7 mouse cellular contexts compared by ENCODE assay signal in the genomic region with DNA sequence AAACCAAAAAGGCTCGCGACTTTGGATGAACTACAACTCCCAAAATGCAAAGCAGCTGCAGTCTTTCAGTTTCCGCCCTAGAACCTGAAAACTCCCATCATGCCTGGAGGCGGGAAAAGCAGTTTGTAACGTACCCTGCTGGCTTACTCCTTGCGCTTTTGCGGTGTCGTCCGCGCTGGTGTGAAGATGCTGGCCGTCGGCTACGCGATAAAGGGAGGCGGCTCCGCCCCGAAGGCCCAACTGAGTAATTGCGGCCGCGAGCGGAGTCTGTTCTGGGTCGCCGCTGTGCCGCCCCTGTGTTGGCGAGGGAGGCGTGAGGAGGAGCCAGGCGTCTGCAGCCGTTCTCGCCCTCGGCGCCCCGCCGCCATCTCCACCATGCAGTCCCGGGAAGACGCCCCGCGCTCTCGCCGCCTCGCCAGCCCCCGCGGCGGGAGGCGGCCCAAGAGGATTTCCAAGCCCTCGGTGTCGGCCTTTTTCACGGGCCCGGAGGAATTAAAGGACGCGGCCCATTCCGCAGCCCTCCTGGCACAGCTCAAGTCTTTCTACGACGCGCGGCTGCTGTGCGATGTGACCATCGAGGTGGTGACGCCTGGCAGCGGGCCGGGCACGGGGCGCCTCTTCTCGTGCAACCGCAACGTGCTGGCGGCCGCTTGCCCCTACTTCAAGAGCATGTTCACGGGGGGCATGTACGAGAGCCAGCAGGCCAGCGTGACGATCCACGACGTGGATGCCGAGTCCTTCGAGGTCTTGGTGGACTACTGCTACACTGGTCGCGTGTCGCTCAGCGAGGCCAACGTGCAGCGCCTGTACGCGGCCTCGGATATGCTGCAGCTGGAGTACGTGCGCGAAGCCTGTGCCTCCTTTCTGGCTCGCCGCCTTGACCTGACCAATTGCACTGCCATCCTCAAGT. TPM values are rescaled to one million over a fixed set of nuclear protein-coding genes. Genes with fewer than 3 reads are reported as not detected.
A peak's percentile ranks its signal among the peaks of the same experiment; 100 is the strongest.
DNase-seq lines count a peak whose midpoint lies in the region; ATAC-seq and TF ChIP-seq lines count a peak whose summit lies in the region.
"Not testable (repeated sequence)": the region's sequence is repeated elsewhere in the genome, so short reads cannot be mapped to it uniquely, and the experiment has no call there.

Gene Kbtbd6, plus strand, starts transcription at position 155 of the 910 bp plus-strand sequence.

- peaks cover 18% of the 10 kb centered on the region; the same call in 1 of the 2 replicates for H3K9me3 ChIP-seq in embryonic facial prominence, embryonic 14.5 days (ENCODE audit: control insufficient read depth, low read length)
- H3K9me3 ChIP-seq in limb, embryonic 10.5 days (replicated peaks); midbrain, embryonic 12.5 days: not testable (repeated sequence)

- peak within 1 kb of the TSS; percentile 61 for H3K9ac ChIP-seq in embryonic facial prominence, embryonic 14.5 days (ENCODE audit: low read depth, low read length)
- H3K9ac ChIP-seq in midbrain, embryonic 12.5 days (replicated peaks): 0 out of 2 replicates have a peak within 1 kb of the TSS, but pooled peaks have one; percentile 44

- not testable (repeated sequence) for H3K4me1 ChIP-seq in bone marrow, adult 2 months (ENCODE audit: control insufficient read depth, insufficient read depth, low read length); embryonic facial prominence, embryonic 14.5 days (ENCODE audit: control insufficient read depth, insufficient read depth, low read length); limb, embryonic 10.5 days; midbrain, embryonic 12.5 days

- peak; percentile 95 for ATAC-seq in embryonic facial prominence, embryonic 14.5 days (ENCODE audit: low read depth)
- peak; percentile 86 for ATAC-seq in midbrain, embryonic 12.5 days (ENCODE audit: low FRiP score, low read depth)

- H3K27ac ChIP-seq in bone marrow, adult 2 months (ENCODE audit: control insufficient read depth, insufficient read depth, low read depth, low read length, poor library complexity): peak within 1 kb of the TSS; percentile 87
- peak within 1 kb of the TSS; percentile 61; the same call in 1 of the 2 replicates for H3K27ac ChIP-seq in embryonic facial prominence, embryonic 14.5 days (replicated peaks; ENCODE audit: low read depth, low read length)
- peak within 1 kb of the TSS; percentile 87 for H3K27ac ChIP-seq in limb, embryonic 10.5 days
- H3K27ac ChIP-seq in midbrain, embryonic 12.5 days (replicated peaks): 0 out of 2 replicates have a peak within 1 kb of the TSS, but pooled peaks have one; percentile 35

- DNase-seq in embryonic facial prominence, embryonic 14.5 days (ENCODE audit: low spot score): peak; percentile 98
- peak; percentile 89 to 91 for DNase-seq in heart, adult 18-20 months
- DNase-seq in kidney, adult 18-20 months: peak; percentile 82
- DNase-seq in limb, embryonic 10.5 days (ENCODE audit: low spot score): peak; percentile 88
- DNase-seq in skeletal muscle tissue, adult 2 months (ENCODE audit: low read depth, low spot score): peak; percentile 61

- not testable (repeated sequence) for H3K27me3 ChIP-seq in embryonic facial prominence, embryonic 14.5 days (replicated peaks; ENCODE audit: control insufficient read depth, insufficient read depth, low read length); limb, embryonic 10.5 days (ENCODE audit: low read depth, poor library complexity, severe bottlenecking); midbrain, embryonic 12.5 days

- H3K4me3 ChIP-seq in bone marrow, adult 2 months (replicated peaks; ENCODE audit: control insufficient read depth, low read depth, low read length): peak within 1 kb of the TSS; percentile 67
- H3K4me3 ChIP-seq in embryonic facial prominence, embryonic 14.5 days (ENCODE audit: low read depth, low read length): peak within 1 kb of the TSS; percentile 54
- H3K4me3 ChIP-seq in limb, embryonic 10.5 days: peak within 1 kb of the TSS; percentile 57
- peak within 1 kb of the TSS; percentile 62 for H3K4me3 ChIP-seq in midbrain, embryonic 12.5 days

- TF ChIP-seq CTCF in bone marrow, adult 2 months (IDR thresholded peaks at IDR 0.05; ENCODE audit: control insufficient read depth, insufficient read depth, low read length): not testable (repeated sequence)

- WGBS in bone marrow, adult 2 months: 18% methylated on average over 47 of the region's 89 CpGs
- WGBS in embryonic facial prominence, embryonic 14.5 days: 20% methylated on average over 35 of the region's 89 CpGs
- 8% methylated on average over 44 of the region's 89 CpGs for whole genome bisulfite sequencing in limb, embryonic 10.5 days
- 22% methylated on average over 46 of the region's 89 CpGs for WGBS in midbrain, embryonic 12.5 days

- H3K4me2 ChIP-seq in embryonic facial prominence, embryonic 14.5 days (ENCODE audit: low read depth, low read length): peak within 1 kb of the TSS; percentile 69
- peak within 1 kb of the TSS; percentile 67 for H3K4me2 ChIP-seq in midbrain, embryonic 12.5 days (replicated peaks)

- H3K36me3 ChIP-seq in embryonic facial prominence, embryonic 14.5 days (ENCODE audit: control insufficient read depth, insufficient read depth, low read length); midbrain, embryonic 12.5 days: not testable (repeated sequence)
- peaks cover 11% of the 10 kb centered on the region for H3K36me3 ChIP-seq in limb, embryonic 10.5 days

- peak; percentile 94 for TF ChIP-seq POLR2A in bone marrow, adult 2 months (IDR thresholded peaks at IDR 0.05; ENCODE audit: borderline replicate concordance, control insufficient read depth, low read depth, low read length)

RNA-seq across cellular contexts. Expression of gene Kbtbd6, which starts in this region (rescaled TPM):
- 3.2 and 5.3 TPM in 2 replicates for polyA plus RNA-seq in bone marrow, adult 2 months (2011; ENCODE audit: insufficient read depth, insufficient read length, low replicate concordance, missing spikeins)
- 2.4 TPM in 2 replicates for polyA plus RNA-seq in embryonic facial prominence, embryonic 14.5 days (2014; fragmentation: Nextera tagmentation; extraction: Ambion mirVana)
- total RNA-seq in heart, adult 18-20 months (2021): under 1 TPM; 0.12 to 0.39 TPM
- polyA plus RNA-seq in limb, embryonic 10.5 days (2016; fragmentation: Nextera tagmentation; extraction: Ambion mirVana): 5.3 TPM in 2 replicates
- 5.0 and 5.2 TPM in 2 replicates for polyA plus RNA-seq in midbrain, embryonic 12.5 days (2016; fragmentation: Nextera tagmentation; extraction: Ambion mirVana)

Comparison
In these comparisons a context has a peak if more than half of its experiments do, and no peak if none do; other contexts are left out.
1. Peak in every context shown above with its lines: DNase-seq, ATAC-seq, H3K4me3 ChIP-seq and H3K27ac ChIP-seq.
2. Peak in DNase-seq in heart, adult 18-20 months; RNA of the gene not detected or under 1 TPM.
3. H3K27ac ChIP-seq: peak in every context shown above with its lines; median percentile 87 in bone marrow, adult 2 months; 87 in limb, embryonic 10.5 days; 61 in embryonic facial prominence, embryonic 14.5 days; 35 in midbrain, embryonic 12.5 days.